Mouse (Mus musculus) kidney, adult 2 months (tissue): ENCODE results near the gene Nudt3.

Experiments
- CTCF ChIP-seq: fragments of 200-500 bp; conservative IDR thresholded peaks from 2 replicates; pipeline ENCODE4 v1.5.1; 2011; ENCODE audit warnings: low read depth, mild to moderate bottlenecking, control low read depth, low read length, moderate library complexity, mixed read lengths; ENCODE audit not compliant: insufficient read depth, insufficient read length
- POLR2A ChIP-seq: fragments of 200-500 bp; IDR thresholded peaks from one replicate; pipeline ENCODE4 v1.6.1; 2011; ENCODE audit warnings: low read depth, low read length, control low read depth

DNA sequence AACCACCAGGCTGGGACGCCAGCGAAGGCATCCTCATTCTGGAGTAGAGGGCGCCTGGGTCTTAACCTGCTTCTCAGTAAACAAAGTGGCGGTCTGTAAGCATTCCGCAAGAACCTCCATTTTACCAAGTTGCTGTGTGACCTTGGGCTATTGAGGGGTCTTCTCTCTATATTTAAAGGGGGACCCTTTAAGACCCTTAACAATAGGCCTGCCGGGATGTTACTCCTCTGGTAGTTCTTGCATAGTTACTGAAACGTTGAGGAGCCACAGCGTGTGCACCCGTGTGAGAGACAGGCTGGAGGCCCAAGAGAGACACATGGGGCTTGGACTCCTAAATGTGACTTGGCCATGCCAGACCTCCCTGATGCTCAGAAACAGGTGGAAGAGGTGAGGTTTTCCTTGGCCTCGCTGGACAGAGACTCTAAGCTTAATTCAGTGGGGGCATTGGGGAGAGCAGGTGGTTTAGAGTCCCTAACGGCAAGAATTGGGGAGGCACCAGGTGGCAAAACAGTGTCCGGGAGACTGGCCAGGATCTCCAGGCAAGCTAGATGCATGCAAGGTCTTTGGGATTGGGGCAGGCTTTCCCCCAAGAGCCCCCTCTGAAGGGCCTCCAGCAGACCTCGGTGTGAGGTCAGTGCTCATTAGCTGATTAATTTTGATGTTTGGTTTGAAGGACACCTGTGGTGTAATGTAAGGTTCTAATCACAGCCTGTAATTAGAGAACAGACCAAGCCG is 65.2 kb downstream of the Nudt3 start:
- TF ChIP-seq CTCF (no peak), POLR2A (no peak)
